Mouse (Mus musculus): ENCODE measurements around the gene Scn8a. TPM values are rescaled to one million over a fixed set of nuclear protein-coding genes. Genes with fewer than 3 reads are reported as not detected.

The Scn8a gene
- polyA plus RNA-seq, 1 experiment = not detected

GRCm38 (mm10) chr15:100987031-100987430 is 117.4 kb downstream of the Scn8a start:
- Histone ChIP-seq H3K4me3 (ENCODE audit: insufficient read depth, low read depth, low read length) (no peak overlapping the region), H3K27ac (ENCODE audit: insufficient read depth, low read depth, low read length) (no peak overlapping the region), H3K4me1 (ENCODE audit: control insufficient read depth, insufficient read depth, low read length) (peaks cover 10% of the 10 kb centered on the region)
- 84% methylated on average over 1 of the region's 1 CpGs for WGBS
- no peak for TF ChIP-seq POLR2A (IDR thresholded peaks at IDR 0.05; ENCODE audit: insufficient read depth, low read depth, low read length)
- TF ChIP-seq CTCF (IDR thresholded peaks at IDR 0.05; ENCODE audit: insufficient read depth, low read depth, low read length) = no peak

GRCm38 (mm10) chr15:100990283-100990682 is 120.6 kb downstream of the Scn8a start:
- no peak overlapping the region for H3K4me3 ChIP-seq (ENCODE audit: insufficient read depth, low read depth, low read length)
- H3K27ac ChIP-seq (ENCODE audit: insufficient read depth, low read depth, low read length) = no peak overlapping the region
- TF ChIP-seq CTCF (IDR thresholded peaks at IDR 0.05; ENCODE audit: insufficient read depth, low read depth, low read length) (no peak), POLR2A (IDR thresholded peaks at IDR 0.05; ENCODE audit: insufficient read depth, low read depth, low read length) (no peak)
- no peaks in the 10 kb centered on the region for H3K4me1 ChIP-seq (ENCODE audit: control insufficient read depth, insufficient read depth, low read length)
- WGBS = 91% methylated on average over 10 of the region's 10 CpGs

GRCm38 (mm10) chr15:100997090-100997489 is 127.4 kb downstream of the Scn8a start:
- no peak overlapping the region for H3K4me3 ChIP-seq (ENCODE audit: insufficient read depth, low read depth, low read length)
- WGBS = 49% methylated on average over 4 of the region's 4 CpGs
- H3K4me1 ChIP-seq (ENCODE audit: control insufficient read depth, insufficient read depth, low read length) = no peaks in the 10 kb centered on the region
- H3K27ac ChIP-seq (ENCODE audit: insufficient read depth, low read depth, low read length) = no peak overlapping the region
- TF ChIP-seq POLR2A (IDR thresholded peaks at IDR 0.05; ENCODE audit: insufficient read depth, low read depth, low read length) (no peak), CTCF (IDR thresholded peaks at IDR 0.05; ENCODE audit: insufficient read depth, low read depth, low read length) (no peak)

- peaks cover 5% of the 10 kb centered on the region; the same call in 1 of the 2 replicates for H3K4me1 ChIP-seq (ENCODE audit: control insufficient read depth, insufficient read depth, low read length)
- no peak overlapping the region for H3K27ac ChIP-seq (ENCODE audit: insufficient read depth, low read depth, low read length)
- 97% methylated on average over 1 of the region's 1 CpGs for WGBS
- TF ChIP-seq POLR2A (IDR thresholded peaks at IDR 0.05; ENCODE audit: insufficient read depth, low read depth, low read length) = no peak
- no peak for TF ChIP-seq CTCF (IDR thresholded peaks at IDR 0.05; ENCODE audit: insufficient read depth, low read depth, low read length)
- no peak overlapping the region for H3K4me3 ChIP-seq (ENCODE audit: insufficient read depth, low read depth, low read length)
Observed at GRCm38 (mm10) chr15:101001685-101002084, 132.0 kb downstream of the Scn8a start.

GRCm38 (mm10) chr15:101002466-101002865 is 132.8 kb downstream of the Scn8a start:
- Histone ChIP-seq H3K4me1 (ENCODE audit: control insufficient read depth, insufficient read depth, low read length) (peaks cover 12% of the 10 kb centered on the region), H3K4me3 (ENCODE audit: insufficient read depth, low read depth, low read length) (no peak overlapping the region), H3K27ac (ENCODE audit: insufficient read depth, low read depth, low read length) (no peak overlapping the region)
- TF ChIP-seq POLR2A (IDR thresholded peaks at IDR 0.05; ENCODE audit: insufficient read depth, low read depth, low read length) (no peak), CTCF (IDR thresholded peaks at IDR 0.05; ENCODE audit: insufficient read depth, low read depth, low read length) (no peak)
- WGBS = 93% methylated on average over 3 of the region's 3 CpGs

GRCm38 (mm10) chr15:101004538-101004937 is 134.9 kb downstream of the Scn8a start:
- TF ChIP-seq CTCF (IDR thresholded peaks at IDR 0.05; ENCODE audit: insufficient read depth, low read depth, low read length) = no peak
- Histone ChIP-seq H3K4me1 (ENCODE audit: control insufficient read depth, insufficient read depth, low read length) (peaks cover 12% of the 10 kb centered on the region), H3K27ac (ENCODE audit: insufficient read depth, low read depth, low read length) (no peak overlapping the region), H3K4me3 (ENCODE audit: insufficient read depth, low read depth, low read length) (no peak overlapping the region)
- 77% methylated on average over 3 of the region's 3 CpGs for WGBS

GRCm38 (mm10) chr15:101005717-101006116 is 136.1 kb downstream of the Scn8a start:
- H3K4me1 ChIP-seq (ENCODE audit: control insufficient read depth, insufficient read depth, low read length) = peaks cover 12% of the 10 kb centered on the region
- 72% methylated on average over 8 of the region's 8 CpGs for WGBS
- TF ChIP-seq CTCF (IDR thresholded peaks at IDR 0.05; ENCODE audit: insufficient read depth, low read depth, low read length) (no peak), POLR2A (IDR thresholded peaks at IDR 0.05; ENCODE audit: insufficient read depth, low read depth, low read length) (no peak)
- no peak overlapping the region for H3K27ac ChIP-seq (ENCODE audit: insufficient read depth, low read depth, low read length)
- H3K4me3 ChIP-seq (ENCODE audit: insufficient read depth, low read depth, low read length) = no peak overlapping the region

GRCm38 (mm10) chr15:101006251-101007040 is 136.8 kb downstream of the Scn8a start:
- Histone ChIP-seq H3K4me1 (ENCODE audit: control insufficient read depth, insufficient read depth, low read length) (peaks cover 12% of the 10 kb centered on the region), H3K27ac (ENCODE audit: insufficient read depth, low read depth, low read length) (no peak overlapping the region), H3K4me3 (ENCODE audit: insufficient read depth, low read depth, low read length) (no peak overlapping the region)
- WGBS = 43% methylated on average over 15 of the region's 15 CpGs
- no peak for TF ChIP-seq CTCF (IDR thresholded peaks at IDR 0.05; ENCODE audit: insufficient read depth, low read depth, low read length)
- no peak for TF ChIP-seq POLR2A (IDR thresholded peaks at IDR 0.05; ENCODE audit: insufficient read depth, low read depth, low read length)

- no peak overlapping the region for H3K27ac ChIP-seq (ENCODE audit: insufficient read depth, low read depth, low read length)
- H3K4me3 ChIP-seq (ENCODE audit: insufficient read depth, low read depth, low read length) = no peak overlapping the region
- peaks cover 12% of the 10 kb centered on the region for H3K4me1 ChIP-seq (ENCODE audit: control insufficient read depth, insufficient read depth, low read length)
- WGBS = 72% methylated on average over 7 of the region's 7 CpGs
- TF ChIP-seq POLR2A (IDR thresholded peaks at IDR 0.05; ENCODE audit: insufficient read depth, low read depth, low read length) = no peak
- TF ChIP-seq CTCF (IDR thresholded peaks at IDR 0.05; ENCODE audit: insufficient read depth, low read depth, low read length) = no peak
Observed at GRCm38 (mm10) chr15:101007236-101007635, 137.6 kb downstream of the Scn8a start.

Data from olfactory bulb, adult 2 months (tissue).